Mouse (Mus musculus) cortical plate, adult 2 months (tissue): ENCODE results near the gene Riiad1.

Experiments used
- CTCF ChIP-seq: fragments of 200-500 bp; IDR thresholded peaks from 2 replicates; pipeline ENCODE4 v1.5.1; 2011; ENCODE audit warnings: mild to moderate bottlenecking, control low read depth, low read length; ENCODE audit not compliant: insufficient read depth; ENCODE audit errors: extremely low read depth
- POLR2A ChIP-seq: fragments of 200-500 bp; IDR thresholded peaks from 2 replicates; pipeline ENCODE4 v1.6.1; 2011; ENCODE audit warnings: mild to moderate bottlenecking, low read length, control low read depth; ENCODE audit not compliant: insufficient read depth; ENCODE audit errors: extremely low read depth

DNA sequence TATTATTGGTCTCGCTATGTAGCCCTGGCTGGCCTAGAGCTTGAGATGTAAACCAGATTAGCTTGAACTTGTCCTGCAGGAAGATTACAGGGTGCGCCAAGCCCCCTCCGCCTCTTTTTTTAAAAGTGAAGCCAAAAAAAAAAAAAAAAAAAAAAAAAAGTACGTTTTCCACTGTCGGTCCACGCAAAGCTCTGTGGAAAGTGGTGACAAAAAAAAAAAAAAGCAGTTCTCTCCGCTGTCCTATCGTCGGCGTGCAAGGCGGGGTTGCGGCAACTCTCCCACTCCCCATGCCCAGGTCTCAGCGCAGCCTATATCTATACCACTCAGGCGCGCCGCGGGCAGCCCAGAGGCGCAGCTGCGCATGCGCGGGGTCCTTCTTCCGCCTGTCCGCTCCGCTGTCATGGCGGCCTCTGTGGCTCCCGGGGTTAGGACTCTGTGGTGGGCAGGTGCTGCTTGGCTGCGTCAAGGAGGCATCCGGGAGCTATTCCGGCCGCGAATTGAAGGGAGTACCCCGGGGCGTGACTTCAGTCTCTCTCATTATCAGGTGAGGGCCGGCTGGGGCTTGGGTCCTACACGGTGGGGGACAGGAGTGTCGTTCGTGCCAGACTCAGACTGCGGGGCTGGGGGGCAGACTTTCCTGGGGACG, 37.1 kb downstream of the Riiad1 start, which contains the start of gene Mrpl9:
- no peak for TF ChIP-seq CTCF
- TF ChIP-seq POLR2A: peak; percentile 82
